Mouse (Mus musculus): ENCODE measurements around the gene Rbck1. TPM values are rescaled to one million over a fixed set of nuclear protein-coding genes. Genes with fewer than 3 reads are reported as not detected.
"Not testable (repeated sequence)": the region's sequence is repeated elsewhere in the genome, so short reads cannot be mapped to it uniquely, and the experiment has no call there.

The Rbck1 gene
- total RNA-seq, 1 experiment, result 69.9 TPM

DNA sequence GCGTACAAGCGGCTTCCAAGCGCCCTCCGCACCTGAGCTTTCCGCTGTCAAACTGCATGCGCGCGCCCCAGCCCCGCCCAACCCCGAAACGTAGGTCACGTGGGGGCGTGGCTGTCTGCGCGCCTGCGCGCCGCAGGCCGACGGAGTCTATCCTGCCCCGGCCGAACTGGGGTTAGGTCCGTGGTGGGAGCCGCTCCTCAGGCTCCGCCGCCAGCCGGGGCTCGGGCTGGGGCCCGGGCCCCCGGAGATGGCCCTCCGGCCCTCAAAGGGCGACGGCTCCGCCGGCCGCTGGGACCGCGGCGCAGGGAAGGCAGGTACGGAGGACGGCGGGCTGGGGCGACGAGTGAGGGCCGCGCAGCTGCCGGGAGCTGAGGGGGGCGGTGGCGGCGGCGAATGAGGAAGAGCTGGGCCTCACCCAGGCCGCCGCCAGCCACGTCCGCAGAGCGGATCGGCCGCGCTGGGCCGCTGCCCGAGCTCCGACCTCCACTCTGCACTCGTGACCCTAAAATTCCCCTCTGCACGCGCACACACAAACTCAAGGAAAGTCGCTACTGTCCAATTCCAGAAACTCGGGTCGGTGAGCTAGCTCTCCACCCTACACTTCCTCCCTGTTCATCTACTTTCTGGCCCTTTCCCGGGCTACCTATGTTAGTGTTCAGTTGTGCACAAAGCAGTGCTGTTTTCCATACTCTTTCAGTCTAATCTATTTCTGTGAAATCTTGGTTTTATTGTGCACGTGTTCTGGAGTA is 38.6 kb downstream of the Rbck1 start, which contains the start of gene Tbc1d20:
Gene Tbc1d20 (plus strand): TSS at position 102 of the 749 bp plus-strand sequence.
- H3K36me3 ChIP-seq (ENCODE audit: control insufficient read depth, insufficient read depth, low read length, poor library complexity, severe bottlenecking), result no peaks in the 10 kb centered on the region
- DNase-seq (ENCODE audit: low read depth, low spot score), result peak; percentile 83
- H3K4me1 ChIP-seq (ENCODE audit: control insufficient read depth in 2 of 2, insufficient read depth in 2 of 2, low read length in 2 of 2, poor library complexity in 1 of 2), result peaks cover 0 to 3% of the 10 kb centered on the region in 2 experiments; a peak in 1 of 4 replicates
- TF ChIP-seq CHD2 (IDR thresholded peaks at IDR 0.05; ENCODE audit: low read depth, low read length), result no peak
- no peak; the same call in 1 of the 2 replicates for TF ChIP-seq HCFC1 (IDR thresholded peaks at IDR 0.05; ENCODE audit: borderline replicate concordance, insufficient read depth, low read length)
- no peak for TF ChIP-seq ZC3H11A (IDR thresholded peaks at IDR 0.05; ENCODE audit: borderline replicate concordance, low read depth, low read length)
- TF ChIP-seq ZNF384 (IDR thresholded peaks at IDR 0.05; ENCODE audit: low read depth, low read length), result no peak
- H3K4me3 ChIP-seq (ENCODE audit: insufficient read depth in 1 of 2, low read depth in 1 of 2, low read length in 2 of 2, poor library complexity in 1 of 2, severe bottlenecking in 1 of 2), result peak within 1 kb of the TSS; percentile 81 to 89
- in situ Hi-C loops (cut with MboI; ENCODE audit: low sequenced_read_pairs in 2 of 2, unreplicated experiment in 2 of 2), result no loop called here
- H3K9me3 ChIP-seq (ENCODE audit: control insufficient read depth, insufficient read depth, low read depth, low read length), result no peaks in the 10 kb centered on the region
- H3K27ac ChIP-seq (ENCODE audit: insufficient read depth, low read depth, low read length, poor library complexity, severe bottlenecking), result no peak within 1 kb of the TSS
- peak within 1 kb of the TSS; percentile 89 for H3K9ac ChIP-seq (ENCODE audit: insufficient read depth, low read depth, low read length, poor library complexity, severe bottlenecking)

DNA sequence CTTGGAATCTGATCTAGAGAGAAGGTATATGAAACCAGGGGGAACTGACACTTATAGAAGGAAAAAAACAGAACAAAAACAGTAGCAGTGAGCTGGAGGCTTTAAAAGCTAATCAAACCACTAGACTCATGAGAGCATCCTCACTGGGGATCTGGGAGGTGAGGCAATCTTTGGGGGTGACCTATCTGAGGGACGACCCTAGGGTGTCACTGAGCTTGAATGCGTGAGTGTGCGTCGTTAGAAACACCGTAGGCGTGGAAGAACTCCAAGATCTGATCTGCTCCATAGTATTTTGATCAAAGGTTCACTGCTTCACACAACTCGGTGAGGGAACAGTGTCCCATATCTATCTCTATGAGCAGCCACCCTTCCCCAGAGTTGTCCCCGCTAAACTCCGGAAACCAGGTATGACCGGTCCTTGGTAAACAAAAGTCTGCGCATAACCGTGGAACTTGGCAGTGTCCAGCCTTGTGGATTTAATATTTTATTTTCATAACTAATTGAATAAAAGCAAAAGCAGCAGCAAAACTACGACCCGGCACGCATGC is 39.2 kb downstream of the Rbck1 start:
- Histone ChIP-seq H3K27ac (ENCODE audit: insufficient read depth, low read depth, low read length, poor library complexity, severe bottlenecking) (no peak overlapping the region), H3K9me3 (ENCODE audit: control insufficient read depth, insufficient read depth, low read depth, low read length) (no peaks in the 10 kb centered on the region), H3K4me3 (ENCODE audit: insufficient read depth in 1 of 2, low read depth in 1 of 2, low read length in 2 of 2, poor library complexity in 1 of 2, severe bottlenecking in 1 of 2) (peak overlapping the region; percentile 58 to 81), H3K36me3 (ENCODE audit: control insufficient read depth, insufficient read depth, low read length, poor library complexity, severe bottlenecking) (no peaks in the 10 kb centered on the region), H3K4me1 (ENCODE audit: control insufficient read depth in 2 of 2, insufficient read depth in 2 of 2, low read length in 2 of 2, poor library complexity in 1 of 2) (peaks cover 0 to 3% of the 10 kb centered on the region in 2 experiments; a peak in 1 of 4 replicates), H3K9ac (ENCODE audit: insufficient read depth, low read depth, low read length, poor library complexity, severe bottlenecking) (no peak overlapping the region; the same call in 1 of the 2 replicates)
- in situ Hi-C loops (cut with MboI; ENCODE audit: low sequenced_read_pairs in 2 of 2, unreplicated experiment in 2 of 2), result no loop called here
- TF ChIP-seq MAFK (IDR thresholded peaks at IDR 0.05; ENCODE audit: insufficient read depth, low read depth, low read length), result no peak
- no peak for TF ChIP-seq ZNF384 (IDR thresholded peaks at IDR 0.05; ENCODE audit: low read depth, low read length)
- TF ChIP-seq CHD2 (IDR thresholded peaks at IDR 0.05; ENCODE audit: low read depth, low read length), result no peak
- no peak for TF ChIP-seq ZC3H11A (IDR thresholded peaks at IDR 0.05; ENCODE audit: borderline replicate concordance, low read depth, low read length)
- TF ChIP-seq HCFC1 (IDR thresholded peaks at IDR 0.05; ENCODE audit: borderline replicate concordance, insufficient read depth, low read length), result no peak
- peak; percentile 11 for DNase-seq (ENCODE audit: low read depth, low spot score)

DNA sequence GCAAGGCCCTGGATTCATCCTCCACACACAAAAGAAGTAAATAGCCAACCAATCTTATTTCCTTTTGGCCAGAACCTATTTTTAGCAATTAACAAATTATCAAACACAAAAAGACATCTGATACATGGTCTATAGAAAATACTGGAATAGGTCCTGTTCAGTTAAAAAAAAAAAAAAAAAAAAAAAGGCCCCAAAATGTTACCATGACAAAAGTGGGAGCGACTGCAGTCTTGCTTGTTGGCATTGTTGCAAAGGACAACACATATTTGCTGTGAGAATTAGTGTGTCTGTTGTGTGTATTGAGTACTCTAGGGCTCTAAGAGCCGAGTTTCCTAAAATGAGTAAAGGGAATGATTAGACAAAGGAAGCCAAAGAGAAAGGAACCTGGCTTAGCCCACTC is 40.0 kb downstream of the Rbck1 start:
- H3K9ac ChIP-seq (ENCODE audit: insufficient read depth, low read depth, low read length, poor library complexity, severe bottlenecking), result no peak overlapping the region
- no peaks in the 10 kb centered on the region for H3K36me3 ChIP-seq (ENCODE audit: control insufficient read depth, insufficient read depth, low read length, poor library complexity, severe bottlenecking)
- H3K4me1 ChIP-seq (ENCODE audit: control insufficient read depth in 2 of 2, insufficient read depth in 2 of 2, low read length in 2 of 2, poor library complexity in 1 of 2), result peaks cover 0 to 3% of the 10 kb centered on the region in 2 experiments; a peak in 1 of 4 replicates
- H3K4me3 ChIP-seq (ENCODE audit: insufficient read depth in 1 of 2, low read depth in 1 of 2, low read length in 2 of 2, poor library complexity in 1 of 2, severe bottlenecking in 1 of 2), result no peak overlapping the region
- in situ Hi-C loops (cut with MboI; ENCODE audit: low sequenced_read_pairs in 2 of 2, unreplicated experiment in 2 of 2), result no loop called here
- H3K9me3 ChIP-seq (ENCODE audit: control insufficient read depth, insufficient read depth, low read depth, low read length), result no peaks in the 10 kb centered on the region
- TF ChIP-seq ZNF384 (IDR thresholded peaks at IDR 0.05; ENCODE audit: low read depth, low read length) (peak; percentile 64), CHD2 (IDR thresholded peaks at IDR 0.05; ENCODE audit: low read depth, low read length) (no peak)
- DNase-seq (ENCODE audit: low read depth, low spot score), result no peak
- no peak overlapping the region for H3K27ac ChIP-seq (ENCODE audit: insufficient read depth, low read depth, low read length, poor library complexity, severe bottlenecking)

DNA sequence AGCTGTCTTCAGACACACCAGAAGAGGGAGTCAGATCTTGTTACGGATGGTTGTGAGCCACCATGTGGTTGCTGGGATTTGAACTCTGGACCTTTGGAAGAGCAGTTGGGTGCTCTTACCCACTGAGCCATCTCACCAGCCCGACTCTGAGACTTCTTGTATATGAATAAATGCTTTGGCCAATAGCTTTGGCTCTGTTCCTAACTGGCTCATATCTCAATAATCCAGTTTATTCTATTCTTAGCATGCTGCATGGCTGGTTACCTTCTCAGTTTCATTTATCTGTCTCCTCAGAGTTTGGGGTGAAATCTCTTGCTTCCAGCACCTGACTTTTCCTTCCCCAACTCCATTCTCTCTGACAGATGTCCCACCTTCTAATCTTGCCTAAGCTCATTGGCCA is 42.8 kb downstream of the Rbck1 start:
- in situ Hi-C loops (cut with MboI; ENCODE audit: low sequenced_read_pairs in 2 of 2, unreplicated experiment in 2 of 2); DNase-seq (ENCODE audit: low read depth, low spot score); H3K9ac ChIP-seq (ENCODE audit: insufficient read depth, low read depth, low read length, poor library complexity, severe bottlenecking); H3K9me3 ChIP-seq (ENCODE audit: control insufficient read depth, insufficient read depth, low read depth, low read length); H3K4me3 ChIP-seq (ENCODE audit: insufficient read depth in 1 of 2, low read depth in 1 of 2, low read length in 2 of 2, poor library complexity in 1 of 2, severe bottlenecking in 1 of 2); H3K27ac ChIP-seq (ENCODE audit: insufficient read depth, low read depth, low read length, poor library complexity, severe bottlenecking); H3K36me3 ChIP-seq (ENCODE audit: control insufficient read depth, insufficient read depth, low read length, poor library complexity, severe bottlenecking); H3K4me1 ChIP-seq (ENCODE audit: control insufficient read depth in 2 of 2, insufficient read depth in 2 of 2, low read length in 2 of 2, poor library complexity in 1 of 2): not testable (repeated sequence)

GRCm38 (mm10) chr2:152288046-152288445 is 44.4 kb downstream of the Rbck1 start:
- in situ Hi-C loops (cut with MboI; ENCODE audit: low sequenced_read_pairs in 2 of 2, unreplicated experiment in 2 of 2), result no loop called here
- H3K9me3 ChIP-seq (ENCODE audit: control insufficient read depth, insufficient read depth, low read depth, low read length), result no peaks in the 10 kb centered on the region
- H3K9ac ChIP-seq (ENCODE audit: insufficient read depth, low read depth, low read length, poor library complexity, severe bottlenecking), result no peak overlapping the region
- no peak overlapping the region for H3K27ac ChIP-seq (ENCODE audit: insufficient read depth, low read depth, low read length, poor library complexity, severe bottlenecking)
- no peaks in the 10 kb centered on the region for H3K4me1 ChIP-seq (ENCODE audit: control insufficient read depth in 2 of 2, insufficient read depth in 2 of 2, low read length in 2 of 2, poor library complexity in 1 of 2)
- DNase-seq (ENCODE audit: low read depth, low spot score), result no peak
- TF ChIP-seq ZC3H11A (IDR thresholded peaks at IDR 0.05; ENCODE audit: borderline replicate concordance, low read depth, low read length), result no peak
- TF ChIP-seq ZNF384 (IDR thresholded peaks at IDR 0.05; ENCODE audit: low read depth, low read length), result no peak
- TF ChIP-seq CHD2 (IDR thresholded peaks at IDR 0.05; ENCODE audit: low read depth, low read length), result no peak
- no peak for TF ChIP-seq MAFK (IDR thresholded peaks at IDR 0.05; ENCODE audit: insufficient read depth, low read depth, low read length)
- no peak for TF ChIP-seq HCFC1 (IDR thresholded peaks at IDR 0.05; ENCODE audit: borderline replicate concordance, insufficient read depth, low read length)
- peaks cover 7% of the 10 kb centered on the region for H3K36me3 ChIP-seq (ENCODE audit: control insufficient read depth, insufficient read depth, low read length, poor library complexity, severe bottlenecking)
- no peak overlapping the region for H3K4me3 ChIP-seq (ENCODE audit: insufficient read depth in 1 of 2, low read depth in 1 of 2, low read length in 2 of 2, poor library complexity in 1 of 2, severe bottlenecking in 1 of 2)
